Mouse (Mus musculus): ENCODE data around the gene Gpd1.
"Not testable (repeated sequence)": the region's sequence is repeated elsewhere in the genome, so short reads cannot be mapped to it uniquely, and the experiment has no call there.

Gpd1 gene

DNA sequence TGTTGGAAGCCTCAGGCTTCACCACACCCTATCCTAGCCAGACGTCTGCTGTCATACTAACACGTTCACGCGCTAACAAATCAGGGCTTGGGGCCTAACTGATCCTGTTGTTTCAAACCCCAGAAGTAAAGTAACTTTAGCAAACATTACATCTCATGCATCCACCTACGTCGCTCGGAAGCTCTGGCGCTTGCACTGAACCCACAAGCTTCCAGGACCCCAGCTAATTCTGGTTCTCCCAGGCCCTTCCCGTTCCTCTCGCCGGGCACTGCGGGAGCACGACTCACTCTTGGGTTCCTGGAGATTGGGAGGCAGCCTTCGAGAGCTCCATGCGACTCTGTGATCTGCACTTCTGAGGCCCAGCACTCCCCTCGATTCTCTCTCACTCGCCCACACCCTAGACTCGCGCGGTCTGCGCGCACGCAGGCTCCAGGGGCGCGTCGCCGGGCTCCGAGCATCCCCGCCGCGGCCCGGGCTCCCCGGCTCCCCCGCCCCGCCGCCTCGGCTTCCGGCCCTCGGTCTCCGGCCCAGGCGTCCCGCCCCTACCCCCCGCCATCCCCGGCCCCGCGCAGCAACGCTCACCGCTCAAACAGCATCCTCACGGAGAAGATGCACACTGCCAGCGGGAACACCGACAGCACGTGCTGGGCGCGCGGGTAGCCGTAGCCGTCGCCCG is 54.4 kb downstream of the Gpd1 start:
- peak; percentile 50 to 53 for DNase-seq (ENCODE audit: low spot score in 2 of 2)

DNA sequence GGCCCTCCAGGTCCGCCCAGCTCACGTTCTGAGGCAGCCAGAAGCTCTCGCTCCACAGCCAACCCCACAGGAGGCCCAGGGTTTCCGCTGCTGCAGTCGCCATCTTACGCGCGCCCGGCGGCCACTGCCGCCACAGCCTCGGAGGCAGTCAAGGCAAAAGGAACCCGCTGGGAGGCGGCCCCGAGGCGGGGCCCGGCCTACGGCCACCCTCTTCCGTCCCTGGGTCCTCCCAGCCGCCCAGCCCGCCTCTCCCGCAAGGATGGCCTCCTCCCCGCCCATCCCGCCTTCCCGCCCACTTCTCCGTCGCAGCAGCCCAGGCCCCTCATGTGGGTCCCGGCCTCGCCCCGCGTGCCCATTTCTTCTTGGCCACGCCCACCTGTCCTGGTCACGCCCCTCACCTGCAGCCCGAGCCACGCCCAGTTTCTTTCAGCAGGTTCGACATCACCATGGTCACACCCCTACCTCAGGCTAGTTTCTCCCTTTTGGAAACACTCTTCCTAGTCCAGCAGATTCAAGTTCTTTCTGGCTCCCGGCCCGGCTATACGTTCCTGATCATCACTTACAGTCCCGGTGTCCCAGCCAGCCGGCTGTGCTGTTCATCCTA is 55.1 kb downstream of the Gpd1 start:
- DNase-seq (ENCODE audit: low spot score in 2 of 2): peak; percentile 83 to 84

DNA sequence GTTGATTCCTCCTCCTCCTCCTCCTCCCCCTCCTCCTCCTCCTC is 55.4 kb downstream of the Gpd1 start, which contains the start of gene Cers5:
TSS of gene Cers5 (minus strand) at position 5 of the 44 bp plus-strand sequence.
- not testable (repeated sequence) for DNase-seq (ENCODE audit: low spot score in 2 of 2)

DNA sequence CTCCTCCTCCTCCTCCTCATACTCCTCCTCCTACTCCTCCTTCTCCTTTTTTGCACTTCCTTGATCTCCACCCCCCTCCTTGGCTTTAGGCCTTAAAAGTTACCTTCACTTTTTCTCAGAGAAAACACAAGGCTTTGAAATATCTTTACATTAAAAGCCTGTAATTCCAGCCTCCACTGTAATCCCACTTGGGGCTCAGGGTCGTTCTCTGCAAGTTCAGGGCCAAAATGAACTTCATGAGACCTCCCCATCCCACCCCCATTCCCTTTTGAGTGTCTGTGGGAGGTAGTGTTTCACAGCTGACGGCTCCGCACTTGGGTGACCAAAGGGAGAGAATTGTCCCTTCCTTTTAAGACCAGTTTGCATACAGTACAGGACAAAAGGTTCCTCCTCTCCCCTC is 55.6 kb downstream of the Gpd1 start:
- DNase-seq (ENCODE audit: low spot score in 2 of 2): no peak
